Mouse (Mus musculus) monocyte, adult 59 days (primary cell): ENCODE data around the gene Amhr2. TPM values are rescaled to one million over a fixed set of nuclear protein-coding genes. Genes with fewer than 3 reads are reported as not detected.

Experiments used
- total RNA-seq, 2 experiments: library from RNA; stranded (reverse); gene quantifications; one replicate each; pipeline ENCODE4 v1.2.4; 2023

The Amhr2 gene
- total RNA-seq = not detected

GRCm38 (mm10) chr15:102445146-102445545, at the start of gene Amhr2:
TSS of gene Amhr2 (plus strand) at chr15:102445367.

DNA sequence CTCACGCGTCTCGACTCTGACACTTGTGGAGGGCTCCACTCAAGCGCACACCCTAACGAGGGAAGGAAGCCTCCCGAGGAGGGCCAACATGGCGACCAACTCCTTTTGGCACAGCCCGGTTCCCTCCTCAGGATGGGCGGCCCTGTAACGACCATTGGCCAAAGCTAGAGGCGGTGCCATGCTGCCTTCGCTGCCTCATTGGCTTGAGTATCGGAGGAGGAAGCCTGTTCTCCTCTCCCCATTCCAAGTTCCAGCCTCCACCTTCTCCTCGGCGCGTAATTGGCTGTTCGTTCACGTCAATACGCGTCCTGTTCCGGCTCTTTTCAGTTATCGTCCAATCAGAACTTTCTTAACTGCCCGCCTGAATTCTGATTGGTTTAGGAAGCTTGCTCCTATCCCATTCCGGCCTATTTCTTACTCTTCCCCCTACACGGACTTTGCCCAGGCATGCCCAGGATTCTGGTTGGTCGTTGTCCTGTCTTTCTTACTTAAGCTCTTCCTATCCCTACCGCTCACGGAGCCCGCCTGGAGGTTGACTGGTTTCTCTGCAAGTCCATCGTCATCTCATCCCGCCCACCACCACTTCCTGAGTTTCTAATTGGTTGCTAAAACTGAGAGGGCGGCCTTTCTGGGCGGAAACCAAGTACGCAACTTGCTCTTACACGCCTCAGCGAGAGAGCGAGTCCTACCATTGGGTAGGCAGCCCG, 39.5 kb upstream of the Amhr2 start, which contains the start of gene Sp1:
Gene Sp1 (plus strand): TSS at position 655 of the 707 bp plus-strand sequence.

DNA sequence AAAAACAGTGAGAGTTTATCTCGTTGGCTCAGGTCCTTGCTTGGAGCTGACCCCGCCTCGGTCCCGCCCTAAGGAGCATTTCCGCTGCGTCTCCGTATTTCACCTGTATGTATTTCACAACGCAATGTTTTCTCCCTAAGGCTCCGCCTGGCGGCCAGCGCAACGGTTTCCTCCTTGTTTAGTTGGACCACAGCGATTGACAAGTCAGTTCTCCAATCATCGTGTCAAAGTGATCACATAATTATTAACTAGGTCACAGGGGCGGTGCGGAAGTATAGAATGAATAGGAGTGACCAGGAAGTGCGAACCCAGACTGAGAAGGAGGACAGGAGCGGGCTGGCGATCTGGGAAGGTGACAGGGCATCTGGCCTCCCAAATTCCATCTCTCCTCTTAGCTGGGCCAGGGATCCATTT, 13.7 kb downstream of the Amhr2 start, which contains the start of gene Prr13:
Gene Prr13 (plus strand): TSS at position 125 of the 414 bp plus-strand sequence.

GRCm38 (mm10) chr15:102470183-102470604, 25.0 kb downstream of the Amhr2 start, which contains the start of gene Pcbp2:
TSS of gene Pcbp2 (plus strand) at chr15:102470539.

GRCm38 (mm10) chr15:102503447-102503846, 58.3 kb downstream of the Amhr2 start, which contains the start of gene Gm10337:
TSS of gene Gm10337 (plus strand) at chr15:102503722.

Other genes starting within 250 kb of the Amhr2 start
- gene Zfp740, start 242.1 kb upstream of the Amhr2 start, total RNA-seq = 10 to 100 TPM; 81.6 to 82.5 TPM
- gene Csad, start 240.6 kb upstream of the Amhr2 start, total RNA-seq = 10 to 100 TPM; 23.0 to 29.3 TPM
- 100 to 1,000 TPM; 452 to 480 TPM for gene Itgb7, start 213.4 kb upstream of the Amhr2 start, total RNA-seq
- 10 to 100 TPM; 92.1 to 98.7 TPM for gene Rarg, start 187.8 kb upstream of the Amhr2 start, total RNA-seq
- not detected for gene Gm9918, start 174.8 kb upstream of the Amhr2 start, total RNA-seq
- 10 to 100 TPM; 61.9 to 62.3 TPM for gene Mfsd5, start 165.9 kb upstream of the Amhr2 start, total RNA-seq
- 1 to 10 TPM; 6.8 to 7.2 TPM for gene Espl1, start 149.1 kb upstream of the Amhr2 start, total RNA-seq
- gene Pfdn5, start 119.3 kb upstream of the Amhr2 start, total RNA-seq = 100 to 1,000 TPM; 450 to 458 TPM
- gene Myg1, start 113.7 kb upstream of the Amhr2 start, total RNA-seq = 10 to 100 TPM; 30.1 to 40.6 TPM
- gene Aaas, start 94.6 kb upstream of the Amhr2 start, total RNA-seq = 10 to 100 TPM; 24.3 to 28.5 TPM
- gene Sp7, start 78.2 kb upstream of the Amhr2 start, total RNA-seq = not detected
- gene Sp1, start 39.2 kb upstream of the Amhr2 start, total RNA-seq = 100 to 1,000 TPM; 147 to 181 TPM
- 100 to 1,000 TPM; 272 to 309 TPM for gene Prr13, start 13.7 kb downstream of the Amhr2 start, total RNA-seq
- 100 to 1,000 TPM; 637 to 654 TPM for gene Pcbp2, start 25.2 kb downstream of the Amhr2 start, total RNA-seq
- gene Gm10337, start 58.4 kb downstream of the Amhr2 start, total RNA-seq = 10 to 100 TPM in 1 of 2 experiments, 1 to 10 TPM in 1; 7.0 to 10.1 TPM
- under 1 TPM; 0.55 to 0.82 TPM for gene Map3k12, start 71.7 kb downstream of the Amhr2 start, total RNA-seq
- 10 to 100 TPM; 22.3 to 28.1 TPM for gene Tarbp2, start 72.8 kb downstream of the Amhr2 start, total RNA-seq
- 10 to 100 TPM in 1 of 2 experiments, 1 to 10 TPM in 1; 8.2 to 11.4 TPM for gene Npff, start 79.6 kb downstream of the Amhr2 start, total RNA-seq
- 1 to 10 TPM in 1 of 2 experiments, not detected in 1; 4.6 TPM for gene Gm28047, start 179.7 kb downstream of the Amhr2 start, total RNA-seq
- gene Atf7, start 180.1 kb downstream of the Amhr2 start, total RNA-seq = 100 to 1,000 TPM; 122 to 129 TPM
- gene Atp5g2, start 227.0 kb downstream of the Amhr2 start, total RNA-seq = 1 to 10 TPM in 1 of 2 experiments, under 1 TPM in 1; 0.91 to 1.7 TPM